13 mouse cellular contexts compared by ENCODE assay signal in the genomic region with DNA sequence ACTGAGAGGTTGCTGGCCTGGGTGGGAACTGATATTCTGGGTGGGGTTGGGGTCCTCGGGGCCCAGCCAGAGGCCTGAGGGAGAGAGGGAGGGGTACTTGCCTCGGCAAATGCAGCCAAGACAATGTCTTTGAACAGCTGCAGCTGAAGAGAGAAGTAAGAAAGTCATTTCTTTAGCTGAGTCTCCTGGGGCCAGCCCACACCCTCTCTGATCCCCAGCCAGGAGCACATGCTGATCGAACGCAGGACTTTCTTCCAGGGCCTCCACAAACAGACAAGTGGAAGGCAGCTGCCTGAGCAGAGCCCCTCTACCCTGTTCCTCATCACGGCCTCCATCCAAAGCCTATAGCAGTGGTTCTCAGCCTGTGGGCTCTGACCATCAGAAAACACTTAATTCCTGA. TPM values are rescaled to one million over a fixed set of nuclear protein-coding genes. Genes with fewer than 3 reads are reported as not detected.
"Had no signal": no experiment of that assay in that cellular context is flagged by ENCODE, and none has a peak within 500 bp of the region (broad histone marks: within the 10 kb centered on the region; RNA-seq: fewer than 3 reads in every experiment).

No protein-coding gene starts in this region.

- H3K27me3 ChIP-seq: limb, embryonic 15.5 days; lung, embryonic 15.5 days; neural tube, embryonic 13.5 days had no signal

- H3K9me3 ChIP-seq: limb, embryonic 15.5 days; liver, embryonic 12.5 days; lung, embryonic 15.5 days; midbrain, embryonic 12.5 days; neural tube, embryonic 13.5 days had no signal

- H3K9ac ChIP-seq: limb, embryonic 15.5 days; liver, embryonic 12.5 days; lung, embryonic 15.5 days; midbrain, embryonic 12.5 days; neural tube, embryonic 13.5 days had no signal

- DNase-seq: kidney, postnatal 14 days; left cerebral cortex, postnatal 4 days; lung, postnatal 14 days; retina, postnatal 1 day; right cerebral cortex, postnatal 4 days; thymus, postnatal 36 days had no signal

- H3K36me3 ChIP-seq: liver, embryonic 12.5 days; lung, embryonic 15.5 days; midbrain, embryonic 12.5 days had no signal

- H3K4me2 ChIP-seq: limb, embryonic 15.5 days; liver, embryonic 12.5 days; lung, embryonic 15.5 days; midbrain, embryonic 12.5 days; neural tube, embryonic 13.5 days had no signal

- ATAC-seq: liver, embryonic 12.5 days; midbrain, embryonic 16.5 days had no signal

- H3K27ac ChIP-seq: limb, embryonic 15.5 days; liver, embryonic 12.5 days; lung, embryonic 15.5 days; midbrain, embryonic 12.5 days; neural tube, embryonic 13.5 days had no signal

- H3K4me3 ChIP-seq: limb, embryonic 15.5 days; liver, embryonic 12.5 days; lung, embryonic 15.5 days; midbrain, embryonic 12.5 days; neural tube, embryonic 13.5 days had no signal

RNA-seq across cellular contexts. Expression of a gene that starts 12.6 kb away (rescaled TPM):
- total RNA-seq: megakaryocyte-erythroid progenitor cell, adult 5-6 weeks had no signal

RNA-seq across cellular contexts. Expression of a gene that starts 13.9 kb away (rescaled TPM):
- total RNA-seq: megakaryocyte-erythroid progenitor cell, adult 5-6 weeks had no signal
